Comparison of ENCODE assay signal across 27 mouse cellular contexts in genomic region chr1:154632886-154633285, GRCm38 (mm10).
DNase-seq lines count a peak whose midpoint lies in the region; ATAC-seq lines count a peak whose summit lies in the region.
"Had no signal": no experiment of that assay in that cellular context is flagged by ENCODE, and none has a peak within 500 bp of the region (broad histone marks: within the 10 kb centered on the region; RNA-seq: fewer than 3 reads in every experiment).

No protein-coding gene starts in this region.

- peak; percentile 83 for ATAC-seq in limb, embryonic 13.5 days (ENCODE audit: low FRiP score, low read depth)
- ATAC-seq: forebrain, embryonic 13.5 days; intestine, postnatal 0 days had no signal

- DNase-seq in adrenal gland, postnatal 10 days: peak; percentile 27
- DNase-seq in adrenal gland, adult 8-10 months: no peak
- peak; percentile 6 for DNase-seq in kidney, postnatal 10 days
- no peak for DNase-seq in kidney, adult 11 months
- DNase-seq in Muller cell, postnatal 12 days (ENCODE audit: inconsistent ontology term): peak; percentile 78
- no peak for DNase-seq in spleen, postnatal 36 days (ENCODE audit: low spot score in 2 of 2)
- DNase-seq: adrenal gland, postnatal 14 days; cerebellum, adult 11-12 months; cerebellum, adult 9-11 months; gastrocnemius, postnatal 25 days; heart, postnatal 36 days; kidney, postnatal 36 days; right cerebral cortex, postnatal 14 days had no signal

- no peak overlapping the region for H3K4me3 ChIP-seq in limb, embryonic 13.5 days
- H3K4me3 ChIP-seq: embryonic facial prominence, embryonic 15.5 days; forebrain, embryonic 13.5 days; hindbrain, embryonic 12.5 days; layer of hippocampus, adult 2 months; lung, embryonic 15.5 days; midbrain, embryonic 12.5 days; myocyte; neural tube, embryonic 13.5 days; stomach, embryonic 15.5 days had no signal

- H3K9ac ChIP-seq in limb, embryonic 13.5 days: no peak overlapping the region
- H3K9ac ChIP-seq: embryonic facial prominence, embryonic 15.5 days; forebrain, embryonic 13.5 days; hindbrain, embryonic 12.5 days; lung, embryonic 15.5 days; midbrain, embryonic 12.5 days; neural tube, embryonic 13.5 days; stomach, embryonic 15.5 days had no signal

- no peak overlapping the region for H3K27ac ChIP-seq in limb, embryonic 13.5 days
- H3K27ac ChIP-seq: embryonic facial prominence, embryonic 15.5 days; forebrain, embryonic 13.5 days; hindbrain, embryonic 12.5 days; layer of hippocampus, adult 2 months; lung, embryonic 15.5 days; midbrain, embryonic 12.5 days; neural tube, embryonic 13.5 days; stomach, embryonic 15.5 days had no signal

- 15% methylated on average over 2 of the region's 2 CpGs for WGBS in limb, embryonic 13.5 days

- no peaks in the 10 kb centered on the region for H3K36me3 ChIP-seq in limb, embryonic 13.5 days
- H3K36me3 ChIP-seq: embryonic facial prominence, embryonic 15.5 days; hindbrain, embryonic 12.5 days; lung, embryonic 15.5 days; midbrain, embryonic 12.5 days; neural tube, embryonic 13.5 days; stomach, embryonic 15.5 days had no signal

- H3K27me3 ChIP-seq in limb, embryonic 13.5 days: peaks cover 32% of the 10 kb centered on the region
- H3K27me3 ChIP-seq: CH12.LX; forebrain, embryonic 13.5 days; hindbrain, embryonic 12.5 days; lung, embryonic 15.5 days; midbrain, embryonic 12.5 days; neural tube, embryonic 13.5 days; stomach, embryonic 15.5 days had no signal

- peaks cover 16% of the 10 kb centered on the region for H3K4me1 ChIP-seq in limb, embryonic 13.5 days
- H3K4me1 ChIP-seq: embryonic facial prominence, embryonic 15.5 days; hindbrain, embryonic 12.5 days; lung, embryonic 15.5 days; midbrain, embryonic 12.5 days; stomach, embryonic 15.5 days had no signal

- no peaks in the 10 kb centered on the region; the same call in 1 of the 2 replicates for H3K9me3 ChIP-seq in limb, embryonic 13.5 days
- H3K9me3 ChIP-seq: embryonic facial prominence, embryonic 15.5 days; forebrain, embryonic 13.5 days; hindbrain, embryonic 12.5 days; lung, embryonic 15.5 days; midbrain, embryonic 12.5 days; neural tube, embryonic 13.5 days; stomach, embryonic 15.5 days had no signal

- no peak overlapping the region for H3K4me2 ChIP-seq in limb, embryonic 13.5 days (replicated peaks)
- H3K4me2 ChIP-seq: embryonic facial prominence, embryonic 15.5 days; forebrain, embryonic 13.5 days; heart, embryonic 11.5 days; hindbrain, embryonic 12.5 days; liver, embryonic 11.5 days; lung, embryonic 15.5 days; midbrain, embryonic 12.5 days; neural tube, embryonic 13.5 days; stomach, embryonic 15.5 days had no signal

Comparison
In these comparisons a context has a peak if more than half of its experiments do, and no peak if none do; other contexts are left out.
1. DNase-seq: peak in adrenal gland, postnatal 10 days (single experiment), kidney, postnatal 10 days (single experiment) and Muller cell, postnatal 12 days (single experiment); none in adrenal gland, adult 8-10 months (single experiment), kidney, adult 11 months (single experiment) and spleen, postnatal 36 days (0 of 2).